Mouse (Mus musculus): ENCODE measurements around the gene Tshz2.

DNA sequence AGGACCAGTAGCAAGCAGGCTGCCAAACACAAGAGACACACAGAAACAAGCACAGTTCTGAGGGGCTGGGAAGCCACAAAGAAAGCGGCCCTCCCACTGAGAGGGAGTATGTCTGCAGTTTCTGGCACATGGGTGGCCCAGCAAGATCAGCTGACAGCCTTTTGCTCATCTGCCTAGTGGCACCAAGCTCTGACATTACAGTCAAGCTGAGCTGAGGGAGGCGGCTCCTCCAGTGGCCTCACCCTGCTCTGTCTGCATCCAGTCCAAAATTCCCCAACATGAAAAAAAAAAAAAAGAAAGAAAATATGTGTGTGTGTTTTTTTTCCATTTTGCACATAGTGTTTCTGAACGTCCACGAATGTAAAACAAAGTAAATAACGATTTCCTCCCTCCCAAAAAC, 400.4 kb downstream of the Tshz2 start:
- TF ChIP-seq CTCF (IDR thresholded peaks at IDR 0.05; ENCODE audit: insufficient read depth, low read length) (no peak), POLR2A (IDR thresholded peaks at IDR 0.05; ENCODE audit: borderline replicate concordance, extremely low read depth, low read depth, low read length) (no peak)

Data from lung, adult 2 months (tissue).